Mouse (Mus musculus) testis, adult 2 months (tissue): Measurements from ENCODE around the gene Ube2g2.

ENCODE experiments used
- CTCF ChIP-seq: fragments of 200-500 bp; IDR thresholded peaks from 2 replicates; pipeline ENCODE4 v1.5.1; 2012; ENCODE audit warnings: low read depth, mild to moderate bottlenecking, inconsistent platforms, low read length, moderate library complexity; ENCODE audit not compliant: control insufficient read depth, insufficient read depth, insufficient replicate concordance
- POLR2A ChIP-seq: fragments of 200-500 bp; IDR thresholded peaks from 2 replicates; pipeline ENCODE4 v1.6.1; 2012; ENCODE audit warnings: low read depth, mild to moderate bottlenecking, inconsistent platforms, low read length, moderate library complexity; ENCODE audit not compliant: control insufficient read depth

DNA sequence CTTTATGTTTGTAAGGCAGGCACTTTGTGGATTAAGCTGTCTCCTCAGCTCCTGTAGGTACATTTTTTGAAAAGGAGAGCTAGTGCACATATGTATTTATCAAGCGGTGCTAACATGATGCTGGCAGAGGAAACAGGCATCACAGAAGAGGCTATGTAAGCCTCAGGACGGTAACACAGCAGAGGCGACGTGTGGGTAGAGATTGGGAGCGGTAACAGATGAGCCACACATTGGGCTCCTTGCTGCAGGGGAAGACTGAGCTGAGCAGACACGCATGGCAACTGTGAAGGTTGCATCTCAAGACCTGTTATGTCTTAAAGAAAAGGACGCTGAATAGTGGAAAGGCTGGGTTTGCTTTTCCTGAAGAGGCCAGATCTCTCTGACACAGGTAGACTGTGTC lies 60.9 kb downstream of the Ube2g2 start:
- TF ChIP-seq POLR2A = no peak
- TF ChIP-seq CTCF = no peak
